Mouse (Mus musculus): Measurements from ENCODE around the gene Masp1.

The Masp1 gene

GRCm38 (mm10) chr16:23457338-23457737 lies 63.3 kb downstream of the Masp1 start:
- DNase-seq: peak; percentile 12 to 33

- no peak for DNase-seq
These were observed 64.1 kb downstream of the Masp1 start for GRCm38 (mm10) chr16:23456534-23456933.

- DNase-seq: no peak
These were observed 66.2 kb downstream of the Masp1 start for GRCm38 (mm10) chr16:23454376-23454775.

- peak; percentile 32 to 43 for DNase-seq
These were observed 68.1 kb downstream of the Masp1 start for GRCm38 (mm10) chr16:23452476-23452875.

- DNase-seq: no peak
These were observed 69.8 kb downstream of the Masp1 start for GRCm38 (mm10) chr16:23450816-23451215.

GRCm38 (mm10) chr16:23449946-23450345 lies 70.7 kb downstream of the Masp1 start:
- no peak for DNase-seq

- DNase-seq: no peak
These were observed 76.4 kb downstream of the Masp1 start for GRCm38 (mm10) chr16:23444231-23444630.

GRCm38 (mm10) chr16:23437404-23438166 lies 83.0 kb downstream of the Masp1 start:
- DNase-seq: peak; percentile 20 to 21

GRCm38 (mm10) chr16:23429991-23430390 lies 90.6 kb downstream of the Masp1 start:
- DNase-seq: no peak

- DNase-seq: no peak
These were observed 91.8 kb downstream of the Masp1 start, which contains the start of gene Rtp1 for GRCm38 (mm10) chr16:23428647-23429319. TSS of gene Rtp1 (plus strand) at chr16:23429133.

- no peak for DNase-seq
These were observed 92.9 kb downstream of the Masp1 start for GRCm38 (mm10) chr16:23427701-23428100.

- no peak for DNase-seq
These were observed 96.8 kb downstream of the Masp1 start for GRCm38 (mm10) chr16:23423825-23424224.

- DNase-seq: no peak
These were observed 101.0 kb downstream of the Masp1 start for GRCm38 (mm10) chr16:23419565-23420085.

GRCm38 (mm10) chr16:23417456-23418240 lies 103.0 kb downstream of the Masp1 start:
- no peak for DNase-seq

- no peak for DNase-seq
These were observed 103.8 kb downstream of the Masp1 start for GRCm38 (mm10) chr16:23416657-23417293.

- no peak for DNase-seq
These were observed 104.4 kb downstream of the Masp1 start for GRCm38 (mm10) chr16:23416261-23416656.

- DNase-seq: no peak
These were observed 107.7 kb downstream of the Masp1 start for GRCm38 (mm10) chr16:23412930-23413329.

- DNase-seq: peak; percentile 75 to 81
These were observed 117.4 kb downstream of the Masp1 start for GRCm38 (mm10) chr16:23403008-23403755.

GRCm38 (mm10) chr16:23401959-23402358 lies 118.7 kb downstream of the Masp1 start:
- no peak for DNase-seq

- no peak for DNase-seq
These were observed 119.2 kb downstream of the Masp1 start for GRCm38 (mm10) chr16:23401463-23401862.

All from thymus, postnatal 36 days (tissue).